Mouse (Mus musculus): ENCODE results near the gene Fes. TPM values are rescaled to one million over a fixed set of nuclear protein-coding genes. Genes with fewer than 3 reads are reported as not detected.
"Not testable (repeated sequence)": the region's sequence is repeated elsewhere in the genome, so short reads cannot be mapped to it uniquely, and the experiment has no call there.

Fes gene
- total RNA-seq, 2 experiments from 2014 or later, result 9.1 to 53.2 TPM

- ATAC-seq (replicated peaks; ENCODE audit: low FRiP score, poor library complexity, severe bottlenecking), result no peak
These were observed 18.4 kb upstream of the Fes start for GRCm38 (mm10) chr7:80406186-80406585.

GRCm38 (mm10) chr7:80405188-80405695 is 17.5 kb upstream of the Fes start, which contains the start of gene Furin:
Furin (minus strand) TSS chr7:80405436.
- ATAC-seq (replicated peaks; ENCODE audit: low FRiP score, poor library complexity, severe bottlenecking), result no peak

- ATAC-seq (replicated peaks; ENCODE audit: low FRiP score, poor library complexity, severe bottlenecking), result no peak
These were observed 16.6 kb upstream of the Fes start for GRCm38 (mm10) chr7:80404101-80404894.

- ATAC-seq (replicated peaks; ENCODE audit: low FRiP score, poor library complexity, severe bottlenecking), result no peak
These were observed 15.8 kb upstream of the Fes start for GRCm38 (mm10) chr7:80403551-80403950.

- peak; percentile 70 for ATAC-seq (replicated peaks; ENCODE audit: low FRiP score, poor library complexity, severe bottlenecking)
These were observed 15.0 kb upstream of the Fes start for GRCm38 (mm10) chr7:80402651-80403321.

- ATAC-seq (replicated peaks; ENCODE audit: low FRiP score, poor library complexity, severe bottlenecking), result peak; percentile 22; the same call in 1 of the 2 replicates
These were observed 14.3 kb upstream of the Fes start for GRCm38 (mm10) chr7:80401860-80402641.

GRCm38 (mm10) chr7:80401041-80401859 is 13.5 kb upstream of the Fes start:
- 0 out of 2 replicates have a peak, but pooled peaks have one; percentile 11 for ATAC-seq (replicated peaks; ENCODE audit: low FRiP score, poor library complexity, severe bottlenecking)

GRCm38 (mm10) chr7:80400571-80400970 is 12.8 kb upstream of the Fes start:
- no peak for ATAC-seq (replicated peaks; ENCODE audit: low FRiP score, poor library complexity, severe bottlenecking)

GRCm38 (mm10) chr7:80400099-80400498 is 12.4 kb upstream of the Fes start:
- no peak for ATAC-seq (replicated peaks; ENCODE audit: low FRiP score, poor library complexity, severe bottlenecking)

GRCm38 (mm10) chr7:80398654-80399444 is 11.1 kb upstream of the Fes start:
- ATAC-seq (replicated peaks; ENCODE audit: low FRiP score, poor library complexity, severe bottlenecking), result no peak

- ATAC-seq (replicated peaks; ENCODE audit: low FRiP score, poor library complexity, severe bottlenecking), result no peak
These were observed 10.2 kb upstream of the Fes start for GRCm38 (mm10) chr7:80397986-80398385.

- not testable (repeated sequence) for ATAC-seq (replicated peaks; ENCODE audit: low FRiP score, poor library complexity, severe bottlenecking)
These were observed 8.7 kb upstream of the Fes start for GRCm38 (mm10) chr7:80396427-80396826.

- ATAC-seq (replicated peaks; ENCODE audit: low FRiP score, poor library complexity, severe bottlenecking), result no peak
These were observed 6.9 kb upstream of the Fes start for GRCm38 (mm10) chr7:80394600-80394999.

- no peak for ATAC-seq (replicated peaks; ENCODE audit: low FRiP score, poor library complexity, severe bottlenecking)
These were observed 4.4 kb upstream of the Fes start for GRCm38 (mm10) chr7:80392119-80392518.

GRCm38 (mm10) chr7:80387033-80387632 is 613 bp downstream of the Fes start:
- ATAC-seq (replicated peaks; ENCODE audit: low FRiP score, poor library complexity, severe bottlenecking), result no peak

- ATAC-seq (replicated peaks; ENCODE audit: low FRiP score, poor library complexity, severe bottlenecking), result peak; percentile 69
These were observed 1.4 kb downstream of the Fes start for GRCm38 (mm10) chr7:80386235-80386930.

GRCm38 (mm10) chr7:80382919-80383318 is 4.8 kb downstream of the Fes start:
- ATAC-seq (replicated peaks; ENCODE audit: low FRiP score, poor library complexity, severe bottlenecking), result no peak

Measured in erythroid progenitor cell, adult 5-6 weeks (primary cell).